Mouse (Mus musculus) limb, embryonic 15.5 days (tissue): ENCODE data around the gene Myo1d. TPM values are rescaled to one million over a fixed set of nuclear protein-coding genes. Genes with fewer than 3 reads are reported as not detected.

Source experiments
- ATAC-seq: fragments of 200-750 bp; cut with Nextera tagmentation; 2 replicates; pipeline ENCODE4 v1.8.0; 2017; ENCODE audit warnings: low read depth, moderate TSS enrichment; ENCODE audit not compliant: insufficient number of reproducible peaks, low FRiP score, low TSS enrichment
- H3K27ac ChIP-seq: fragments of 300-500 bp; sonication (generic); 2 replicates; pipeline ENCODE4 v1.5.1; 2015; ENCODE audit warnings: moderate library complexity, mild to moderate bottlenecking, inconsistent platforms
- H3K27me3 ChIP-seq: fragments of 300-500 bp; sonication (generic); 2 replicates; pipeline ENCODE4 v1.6.1; 2015; ENCODE audit warnings: inconsistent platforms
- H3K36me3 ChIP-seq: fragments of 300-500 bp; sonication (generic); 2 replicates; pipeline ENCODE4 v1.6.1; 2015; ENCODE audit warnings: inconsistent platforms
- H3K4me1 ChIP-seq: fragments of 300-500 bp; sonication (generic); 2 replicates; pipeline ENCODE4 v1.6.1; 2015; ENCODE audit warnings: inconsistent platforms
- H3K4me2 ChIP-seq: fragments of 300-500 bp; sonication (generic); 2 replicates; pipeline ENCODE4 v1.6.1; 2015; ENCODE audit warnings: mild to moderate bottlenecking, inconsistent platforms
- H3K4me3 ChIP-seq: fragments of 300-500 bp; sonication (generic); 2 replicates; pipeline ENCODE4 v1.5.1; 2015; ENCODE audit warnings: mild to moderate bottlenecking, inconsistent platforms
- H3K9ac ChIP-seq: fragments of 300-500 bp; sonication (generic); 2 replicates; pipeline ENCODE4 v1.6.1; 2015; ENCODE audit warnings: inconsistent platforms
- H3K9me3 ChIP-seq: fragments of 300-500 bp; sonication (generic); 2 replicates; pipeline ENCODE4 v1.6.1; 2016; ENCODE audit warnings: inconsistent platforms
- WGBS: fragments of 180-500 bp; shearing (Covaris S2); methylation state at CpG from one replicate; pipeline ENCODE4 v1.1.7; 2015; 5-methylcytosine and 5-hydroxymethylcytosine counted together
- polyA plus RNA-seq: library from polyadenylated mRNA; unstranded; fragments of >200 nt; fragmentation: Nextera tagmentation; extraction: Ambion mirVana; gene quantifications from 2 replicates; pipeline ENCODE4 v1.2.1, GENCODE M21; 2015

The Myo1d gene
- polyA plus RNA-seq, 1 experiment from 2014 or later = 10.3 TPM

GRCm38 (mm10) chr11:80553046-80553445 is 226.8 kb downstream of the Myo1d start:
- Histone ChIP-seq H3K27ac (no peak overlapping the region), H3K4me3 (no peak overlapping the region), H3K4me2 (no peak overlapping the region), H3K4me1 (peaks cover 8% of the 10 kb centered on the region; the same call in 1 of the 2 replicates), H3K9me3 (no peaks in the 10 kb centered on the region), H3K36me3 (no peaks in the 10 kb centered on the region), H3K27me3 (no peaks in the 10 kb centered on the region), H3K9ac (no peak overlapping the region)
- WGBS = 73% methylated on average over 11 of the region's 11 CpGs
- ATAC-seq = no peak

DNA sequence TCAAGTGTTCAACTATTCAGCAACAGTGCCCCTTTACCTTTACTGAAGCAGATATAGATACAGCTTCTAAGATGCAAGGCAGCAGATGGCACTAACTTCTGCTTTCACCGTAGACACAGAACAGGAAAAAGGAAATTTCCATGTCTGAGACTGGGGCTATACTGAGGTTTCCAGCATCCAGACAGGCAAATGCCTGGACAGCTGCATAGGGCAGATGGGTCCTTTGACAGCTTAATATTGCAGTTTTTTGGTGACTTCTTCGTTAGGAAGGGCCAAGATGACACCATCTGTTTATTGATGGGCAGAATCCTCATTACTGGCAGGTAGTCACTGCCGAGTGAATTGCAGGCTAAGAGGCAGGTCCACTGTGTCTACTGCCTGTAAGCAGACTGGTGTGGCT is 228.2 kb downstream of the Myo1d start:
- Histone ChIP-seq H3K27me3 (no peaks in the 10 kb centered on the region), H3K9me3 (no peaks in the 10 kb centered on the region), H3K36me3 (no peaks in the 10 kb centered on the region), H3K27ac (no peak overlapping the region), H3K4me1 (peaks cover 8% of the 10 kb centered on the region; the same call in 1 of the 2 replicates), H3K9ac (no peak overlapping the region), H3K4me2 (no peak overlapping the region), H3K4me3 (no peak overlapping the region)
- ATAC-seq = no peak
- WGBS = 59% methylated on average over 3 of the region's 3 CpGs

DNA sequence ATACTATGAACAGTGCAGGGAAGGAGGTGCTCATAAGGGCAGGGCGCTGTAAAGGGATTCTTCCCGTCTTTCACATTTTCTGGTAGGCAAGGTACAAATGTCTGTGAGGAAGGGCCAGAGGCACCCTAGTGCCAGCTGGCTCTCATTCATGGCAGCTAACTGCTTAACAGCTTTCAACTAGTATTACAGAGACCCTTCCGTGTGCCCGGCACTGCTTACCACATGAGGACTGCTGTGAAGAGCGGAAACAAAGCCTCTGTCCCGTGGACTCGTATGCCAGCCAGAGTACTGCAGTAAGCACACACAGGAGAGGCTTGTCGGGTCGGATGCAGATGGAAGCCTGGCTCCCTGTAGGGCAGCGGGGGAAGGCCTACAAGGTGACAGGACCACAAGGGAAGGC is 229.6 kb downstream of the Myo1d start:
- H3K4me3 ChIP-seq = no peak overlapping the region
- WGBS = 53% methylated on average over 10 of the region's 10 CpGs
- H3K4me1 ChIP-seq = peaks cover 8% of the 10 kb centered on the region; the same call in 1 of the 2 replicates
- H3K4me2 ChIP-seq = no peak overlapping the region
- no peak overlapping the region; the same call in 1 of the 2 replicates for H3K27ac ChIP-seq
- H3K36me3 ChIP-seq = no peaks in the 10 kb centered on the region
- no peak overlapping the region for H3K9ac ChIP-seq
- no peak for ATAC-seq
- no peaks in the 10 kb centered on the region for H3K9me3 ChIP-seq
- no peaks in the 10 kb centered on the region for H3K27me3 ChIP-seq

DNA sequence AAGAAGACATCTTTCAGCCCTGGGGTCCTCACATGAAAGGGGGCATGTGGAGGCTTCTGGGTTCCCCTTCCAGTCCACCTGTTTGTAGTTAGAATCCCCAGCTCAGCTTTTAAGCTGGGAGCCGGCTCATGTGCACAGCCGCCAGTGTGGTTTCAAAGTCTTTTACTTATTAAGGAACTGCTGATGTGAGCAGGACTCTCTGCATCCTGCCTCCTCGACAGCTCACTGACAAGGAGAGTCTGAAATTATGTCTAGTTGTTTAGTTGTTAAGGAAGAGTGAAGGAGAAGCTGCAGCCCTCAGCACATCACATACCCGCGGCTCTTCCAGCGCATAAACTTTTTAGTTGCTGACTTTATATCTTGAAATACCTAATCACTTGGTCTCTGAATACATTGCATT is 230.0 kb downstream of the Myo1d start:
- peaks cover 8% of the 10 kb centered on the region; the same call in 1 of the 2 replicates for H3K4me1 ChIP-seq
- no peak overlapping the region; the same call in 1 of the 2 replicates for H3K27ac ChIP-seq
- H3K9ac ChIP-seq = no peak overlapping the region
- H3K4me2 ChIP-seq = no peak overlapping the region
- 42% methylated on average over 6 of the region's 6 CpGs for WGBS
- no peaks in the 10 kb centered on the region for H3K27me3 ChIP-seq
- H3K36me3 ChIP-seq = no peaks in the 10 kb centered on the region
- no peak overlapping the region for H3K4me3 ChIP-seq
- H3K9me3 ChIP-seq = no peaks in the 10 kb centered on the region
- no peak for ATAC-seq

DNA sequence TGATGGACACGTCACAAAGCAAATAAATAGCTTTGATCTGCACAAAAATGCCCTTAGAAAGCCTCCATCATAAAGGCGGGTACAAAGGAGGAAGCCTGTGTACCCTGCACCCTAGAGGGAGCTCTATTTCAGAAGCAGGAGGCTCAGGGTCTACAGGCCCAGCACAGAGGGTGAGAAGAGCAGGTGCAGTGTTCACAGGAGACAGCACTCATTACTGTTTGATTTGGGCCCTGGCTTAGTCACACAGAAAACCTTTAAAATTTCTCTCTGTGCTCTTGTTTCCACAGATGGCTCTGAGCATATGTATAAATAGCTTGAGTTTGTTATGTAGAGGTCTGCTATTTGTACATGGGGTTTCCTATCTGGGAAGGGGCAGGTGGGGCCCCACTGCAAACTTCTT is 233.6 kb downstream of the Myo1d start:
- no peak overlapping the region for H3K4me2 ChIP-seq
- H3K9me3 ChIP-seq = no peaks in the 10 kb centered on the region
- H3K27ac ChIP-seq = no peak overlapping the region
- H3K36me3 ChIP-seq = no peaks in the 10 kb centered on the region
- no peak overlapping the region for H3K9ac ChIP-seq
- H3K4me1 ChIP-seq = peaks cover 8% of the 10 kb centered on the region; the same call in 1 of the 2 replicates
- ATAC-seq = no peak
- WGBS = 67% methylated on average over 2 of the region's 2 CpGs
- no peak overlapping the region for H3K4me3 ChIP-seq
- no peaks in the 10 kb centered on the region for H3K27me3 ChIP-seq

DNA sequence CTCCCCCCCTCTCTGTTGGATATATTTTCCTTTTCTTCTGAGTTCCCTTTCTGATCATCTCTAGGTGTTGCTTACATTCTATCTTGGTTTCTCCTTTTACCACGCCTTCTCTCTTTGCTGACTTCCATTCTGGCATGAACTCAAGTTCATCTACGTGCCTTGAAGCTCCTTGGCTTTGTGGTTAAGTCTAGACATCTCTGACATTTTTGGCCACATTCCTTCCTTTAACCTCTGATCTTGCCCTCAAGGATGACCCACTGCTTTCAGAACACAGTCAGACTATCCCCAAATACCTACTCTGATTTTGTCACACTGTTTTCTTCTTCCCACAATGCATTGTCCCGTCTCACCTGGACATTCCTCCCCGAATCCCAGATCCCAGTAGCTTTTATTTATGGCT is 240.8 kb downstream of the Myo1d start:
- WGBS = 76% methylated on average over 4 of the region's 4 CpGs
- H3K9me3 ChIP-seq = no peaks in the 10 kb centered on the region
- no peak overlapping the region for H3K4me3 ChIP-seq
- no peaks in the 10 kb centered on the region for H3K4me1 ChIP-seq
- H3K9ac ChIP-seq = no peak overlapping the region
- H3K27ac ChIP-seq = no peak overlapping the region
- no peaks in the 10 kb centered on the region for H3K27me3 ChIP-seq
- no peaks in the 10 kb centered on the region for H3K36me3 ChIP-seq
- ATAC-seq = no peak
- H3K4me2 ChIP-seq = no peak overlapping the region

GRCm38 (mm10) chr11:80532966-80533365 is 246.9 kb downstream of the Myo1d start:
- Histone ChIP-seq H3K4me1 (no peaks in the 10 kb centered on the region), H3K4me2 (no peak overlapping the region), H3K9me3 (no peaks in the 10 kb centered on the region), H3K4me3 (no peak overlapping the region), H3K36me3 (no peaks in the 10 kb centered on the region), H3K9ac (no peak overlapping the region), H3K27me3 (no peaks in the 10 kb centered on the region), H3K27ac (no peak overlapping the region)
- 35% methylated on average over 1 of the region's 1 CpGs for WGBS
- ATAC-seq = no peak

- H3K4me2 ChIP-seq = no peak overlapping the region
- H3K4me3 ChIP-seq = no peak overlapping the region
- ATAC-seq = no peak
- H3K36me3 ChIP-seq = no peaks in the 10 kb centered on the region
- H3K4me1 ChIP-seq = no peaks in the 10 kb centered on the region
- 83% methylated on average over 8 of the region's 8 CpGs for WGBS
- H3K27ac ChIP-seq = no peak overlapping the region
- H3K9ac ChIP-seq = no peak overlapping the region
- no peaks in the 10 kb centered on the region for H3K9me3 ChIP-seq
- no peaks in the 10 kb centered on the region for H3K27me3 ChIP-seq
Observed at GRCm38 (mm10) chr11:80529149-80529548, 250.7 kb downstream of the Myo1d start.

DNA sequence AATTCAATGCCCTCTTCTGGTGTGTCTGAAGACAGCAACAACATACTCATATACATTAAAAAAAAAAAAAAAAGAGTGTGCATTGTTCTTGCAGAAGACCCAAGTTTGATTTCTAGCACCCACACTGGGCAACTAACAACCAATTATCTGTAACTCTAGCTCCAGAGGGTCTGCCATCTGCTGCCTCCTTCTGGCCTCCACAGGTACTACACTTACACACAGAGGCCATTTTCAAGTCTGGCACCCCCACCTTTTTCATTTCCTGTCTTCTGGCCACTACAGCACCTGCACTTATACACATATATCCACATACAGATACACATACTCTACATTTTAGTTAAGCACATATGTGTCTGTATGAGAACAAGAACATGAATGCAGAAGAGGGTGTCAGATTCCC is 252.1 kb downstream of the Myo1d start:
- no peak for ATAC-seq
- Histone ChIP-seq H3K27me3 (no peaks in the 10 kb centered on the region), H3K4me3 (no peak overlapping the region), H3K9me3 (no peaks in the 10 kb centered on the region), H3K4me1 (no peaks in the 10 kb centered on the region; the same call in 1 of the 2 replicates), H3K36me3 (no peaks in the 10 kb centered on the region), H3K4me2 (no peak overlapping the region), H3K9ac (no peak overlapping the region), H3K27ac (no peak overlapping the region)

DNA sequence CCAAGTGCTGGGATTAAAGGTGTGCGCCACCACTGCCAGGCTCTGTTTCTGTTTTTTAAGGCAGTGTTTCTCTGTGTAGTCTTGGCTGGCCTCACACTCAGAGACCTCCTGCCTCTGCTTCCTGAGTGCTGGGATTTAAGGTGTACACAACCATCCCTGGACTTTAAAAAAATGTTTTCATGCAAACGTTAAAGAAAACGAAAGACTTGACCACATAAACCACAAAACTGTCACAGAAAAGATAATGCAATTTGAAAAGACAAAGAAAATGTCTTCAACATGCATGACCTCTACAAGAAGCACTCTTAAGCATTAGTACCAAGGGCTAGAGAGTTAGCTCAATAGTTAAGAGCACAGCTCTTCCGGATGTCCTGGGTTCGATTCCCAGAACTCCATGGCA is 255.6 kb downstream of the Myo1d start:
- 88% methylated on average over 5 of the region's 5 CpGs for WGBS
- H3K4me3 ChIP-seq = no peak overlapping the region

DNA sequence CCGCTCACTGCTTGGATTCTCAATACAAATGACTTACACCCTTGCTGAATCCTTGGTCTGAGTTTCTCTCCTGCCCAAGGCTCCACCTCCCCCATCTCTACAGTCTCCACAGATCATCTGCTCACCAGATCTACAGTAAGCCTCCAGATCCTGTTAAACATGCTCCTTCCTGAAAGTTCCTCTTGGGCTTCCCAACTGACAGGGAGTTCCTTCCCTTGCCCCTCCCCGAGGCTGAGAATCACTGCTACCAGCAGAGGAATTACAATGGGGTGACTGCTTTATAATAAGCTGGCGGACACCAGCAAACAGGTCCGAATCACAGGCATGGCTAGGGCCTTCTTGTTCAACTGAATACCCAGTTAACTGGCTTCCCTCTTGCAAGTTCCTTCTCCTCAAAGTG is 256.4 kb downstream of the Myo1d start:
- H3K4me2 ChIP-seq = no peak overlapping the region
- 68% methylated on average over 4 of the region's 4 CpGs for WGBS

More for the DNA sequence above, 255.6 kb downstream of the Myo1d start:
- H3K27ac ChIP-seq = no peak overlapping the region
- no peaks in the 10 kb centered on the region; the same call in 1 of the 2 replicates for H3K4me1 ChIP-seq
- H3K4me2 ChIP-seq = no peak overlapping the region
- H3K36me3 ChIP-seq = no peaks in the 10 kb centered on the region
- no peaks in the 10 kb centered on the region for H3K9me3 ChIP-seq
- no peak overlapping the region for H3K9ac ChIP-seq
- ATAC-seq = no peak
- no peaks in the 10 kb centered on the region for H3K27me3 ChIP-seq

GRCm38 (mm10) chr11:80522852-80523251 is 257.0 kb downstream of the Myo1d start:
- no peak overlapping the region for H3K27ac ChIP-seq
- ATAC-seq = no peak
- 62% methylated on average over 2 of the region's 2 CpGs for WGBS

More for the DNA sequence above, 256.4 kb downstream of the Myo1d start:
- H3K27me3 ChIP-seq = no peaks in the 10 kb centered on the region
- no peak overlapping the region for H3K9ac ChIP-seq
- ATAC-seq = no peak
- peaks cover 7% of the 10 kb centered on the region; the same call in 1 of the 2 replicates for H3K4me1 ChIP-seq
- H3K27ac ChIP-seq = no peak overlapping the region
- H3K4me3 ChIP-seq = no peak overlapping the region
- no peaks in the 10 kb centered on the region for H3K9me3 ChIP-seq
- no peaks in the 10 kb centered on the region for H3K36me3 ChIP-seq

GRCm38 (mm10) chr11:80521148-80521547 is 258.7 kb downstream of the Myo1d start:
- no peak overlapping the region for H3K9ac ChIP-seq
- H3K4me3 ChIP-seq = no peak overlapping the region
- H3K36me3 ChIP-seq = no peaks in the 10 kb centered on the region
- peaks cover 10% of the 10 kb centered on the region; the same call in 1 of the 2 replicates for H3K4me1 ChIP-seq
- no peak for ATAC-seq
- 67% methylated on average over 2 of the region's 2 CpGs for WGBS
- H3K9me3 ChIP-seq = no peaks in the 10 kb centered on the region
- no peak overlapping the region for H3K4me2 ChIP-seq
- H3K27ac ChIP-seq = no peak overlapping the region
- H3K27me3 ChIP-seq = no peaks in the 10 kb centered on the region

More at GRCm38 (mm10) chr11:80522852-80523251, 257.0 kb downstream of the Myo1d start:
- Histone ChIP-seq H3K27me3 (no peaks in the 10 kb centered on the region), H3K9ac (no peak overlapping the region), H3K4me1 (peaks cover 10% of the 10 kb centered on the region; the same call in 1 of the 2 replicates), H3K36me3 (no peaks in the 10 kb centered on the region), H3K9me3 (no peaks in the 10 kb centered on the region), H3K4me2 (no peak overlapping the region), H3K4me3 (no peak overlapping the region)
